ENCODE assay signal across 9 mouse cellular contexts in the genomic region with DNA sequence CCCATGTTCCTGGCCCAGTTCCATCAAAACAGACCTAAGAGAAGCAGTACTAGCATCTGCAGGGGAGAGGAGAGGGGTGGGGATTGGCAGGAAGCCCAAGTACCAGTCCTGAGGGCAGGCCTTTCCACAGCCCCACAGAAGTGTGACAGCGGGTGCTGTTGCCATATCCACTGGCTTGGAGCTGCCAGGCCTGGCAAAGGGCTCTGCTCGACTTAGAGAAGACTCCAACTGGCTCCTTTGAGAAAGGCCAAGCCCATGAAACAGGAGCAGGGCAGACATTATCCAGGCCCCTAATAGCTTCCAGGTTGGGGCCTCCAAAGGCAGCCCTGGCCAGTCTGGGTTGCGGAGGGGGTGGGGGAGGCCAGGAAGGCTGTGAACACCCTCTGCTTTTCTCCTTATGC. TPM values are rescaled to one million over a fixed set of nuclear protein-coding genes. Genes with fewer than 3 reads are reported as not detected.
DNase-seq lines count a peak whose midpoint lies in the region; ATAC-seq and TF ChIP-seq lines count a peak whose summit lies in the region.
"Had no signal": no experiment of that assay in that cellular context is flagged by ENCODE, and none has a peak within 500 bp of the region (broad histone marks: within the 10 kb centered on the region; RNA-seq: fewer than 3 reads in every experiment).

No protein-coding gene starts in this region.

- H3K27ac ChIP-seq in limb, embryonic 14.5 days (replicated peaks; ENCODE audit: low read depth, low read length), result peak overlapping the region; percentile 35
- H3K27ac ChIP-seq: neural tube, embryonic 12.5 days had no signal

- ATAC-seq in limb, embryonic 14.5 days (ENCODE audit: low FRiP score, low read depth), result peak; percentile 35

- H3K9me3 ChIP-seq in limb, embryonic 14.5 days (ENCODE audit: control insufficient read depth, low read length), result no peaks in the 10 kb centered on the region
- H3K9me3 ChIP-seq: neural tube, embryonic 12.5 days had no signal

- peak overlapping the region; percentile 15; the same call in 1 of the 2 replicates for H3K4me3 ChIP-seq in limb, embryonic 14.5 days (replicated peaks; ENCODE audit: low read length)
- H3K4me3 ChIP-seq: neural tube, embryonic 12.5 days had no signal

- no peak overlapping the region for H3K9ac ChIP-seq in limb, embryonic 14.5 days (ENCODE audit: low read depth, low read length, severe bottlenecking)
- H3K9ac ChIP-seq: neural tube, embryonic 12.5 days had no signal

- peaks cover 39% of the 10 kb centered on the region for H3K36me3 ChIP-seq in limb, embryonic 14.5 days (ENCODE audit: control insufficient read depth, insufficient read depth, low read length)
- H3K36me3 ChIP-seq: neural tube, embryonic 12.5 days had no signal

- no peaks in the 10 kb centered on the region for H3K27me3 ChIP-seq in limb, embryonic 14.5 days (ENCODE audit: control insufficient read depth, insufficient read depth, low read length)

- peak overlapping the region; percentile 51 for H3K4me2 ChIP-seq in limb, embryonic 14.5 days (replicated peaks; ENCODE audit: low read depth, low read length, severe bottlenecking)
- H3K4me2 ChIP-seq: neural tube, embryonic 12.5 days had no signal

- 5% methylated on average over 3 of the region's 3 CpGs for WGBS in limb, embryonic 14.5 days

- DNase-seq in kidney, adult 11 months, result peak; percentile 43
- DNase-seq in kidney, adult 9 months, result no peak
- DNase-seq in NIH3T3 (ENCODE audit: low read depth), result peak; percentile 78
- peak; percentile 69 for DNase-seq in forelimb bud, embryonic 11.5 days (ENCODE audit: low read depth, low spot score)
- DNase-seq in limb, embryonic 14.5 days (ENCODE audit: low spot score), result peak; percentile 89
- DNase-seq in spleen, postnatal 36 days (ENCODE audit: low spot score in 2 of 2), result no peak
- no peak for DNase-seq in right cerebral cortex, adult 2 months (ENCODE audit: low spot score in 2 of 2)
- no peak for DNase-seq in spleen, postnatal 14 days (ENCODE audit: low spot score in 2 of 2)

- no peak for TF ChIP-seq POLR2A in limb, embryonic 14.5 days (IDR thresholded peaks at IDR 0.05; ENCODE audit: borderline replicate concordance, extremely low read depth, insufficient read depth, insufficient read length)

- H3K4me1 ChIP-seq in limb, embryonic 14.5 days (ENCODE audit: control insufficient read depth, insufficient read depth, low read length), result peaks cover 43% of the 10 kb centered on the region

RNA-seq across cellular contexts. Expression of a gene that starts 3.2 kb away (rescaled TPM):
- polyA plus RNA-seq in limb, embryonic 14.5 days (2012; rRNA removed), result 60.1 and 60.7 TPM in 2 replicates
- 52.9 and 66.3 TPM in 2 replicates for polyA plus RNA-seq in limb, embryonic 14.5 days (2014; fragmentation: Nextera tagmentation; extraction: Ambion mirVana)

RNA-seq across cellular contexts. Expression of a gene that starts 8.8 kb away (rescaled TPM):
- 0.45 and 0.90 TPM in 2 replicates for polyA plus RNA-seq in limb, embryonic 14.5 days (2012; rRNA removed)
- 0.23 and 0.33 TPM in 2 replicates for polyA plus RNA-seq in limb, embryonic 14.5 days (2014; fragmentation: Nextera tagmentation; extraction: Ambion mirVana)

RNA-seq across cellular contexts. Expression of a gene that starts 38.6 kb away (rescaled TPM):
- 29.1 and 35.8 TPM in 2 replicates for polyA plus RNA-seq in limb, embryonic 14.5 days (2012; rRNA removed)
- 23.3 and 26.9 TPM in 2 replicates for polyA plus RNA-seq in limb, embryonic 14.5 days (2014; fragmentation: Nextera tagmentation; extraction: Ambion mirVana)

RNA-seq across cellular contexts. Expression of a gene that starts 57.5 kb away (rescaled TPM):
- polyA plus RNA-seq in limb, embryonic 14.5 days (2012; rRNA removed), result 129 and 135 TPM in 2 replicates
- 135 and 140 TPM in 2 replicates for polyA plus RNA-seq in limb, embryonic 14.5 days (2014; fragmentation: Nextera tagmentation; extraction: Ambion mirVana)

RNA-seq across cellular contexts. Expression of a gene that starts 59.9 kb away (rescaled TPM):
- polyA plus RNA-seq in limb, embryonic 14.5 days (2012; rRNA removed), result 25.6 and 35.2 TPM in 2 replicates
- 17.6 and 20.4 TPM in 2 replicates for polyA plus RNA-seq in limb, embryonic 14.5 days (2014; fragmentation: Nextera tagmentation; extraction: Ambion mirVana)

Comparison
In these comparisons a context has a peak if more than half of its experiments do, and no peak if none do; other contexts are left out.
1. DNase-seq: peak in kidney, adult 11 months (single experiment), NIH3T3 (single experiment), forelimb bud, embryonic 11.5 days (single experiment) and limb, embryonic 14.5 days (single experiment); none in kidney, adult 9 months (single experiment), spleen, postnatal 36 days (0 of 2), right cerebral cortex, adult 2 months (0 of 2) and spleen, postnatal 14 days (0 of 2).